Mouse (Mus musculus): ENCODE measurements around the gene Cdc42. TPM values are rescaled to one million over a fixed set of nuclear protein-coding genes. Genes with fewer than 3 reads are reported as not detected.

Cdc42 gene
- polyA plus RNA-seq, 1 experiment from 2014 or later: 529 TPM

GRCm38 (mm10) chr4:137388983-137389382, 31.5 kb upstream of the Cdc42 start:
- WGBS: 50% methylated on average over 6 of the region's 6 CpGs
- Histone ChIP-seq H3K4me2 (ENCODE audit: low read length) (peak overlapping the region; percentile 90), H3K27ac (replicated peaks in 1 of 2; ENCODE audit: control insufficient read depth in 1 of 2, insufficient read depth in 1 of 2, low read depth in 2 of 2, low read length in 2 of 2) (peak overlapping the region in 1 of 2 experiments; percentile 92; a peak in 2 of 4 replicates), H3K36me3 (ENCODE audit: control insufficient read depth, insufficient read depth, low read length) (no peaks in the 10 kb centered on the region), H3K9me3 (ENCODE audit: control insufficient read depth, low read length) (0 out of 2 replicates have a peak, but pooled peaks cover 3% of the 10 kb centered on the region), H3K4me3 (ENCODE audit: control insufficient read depth in 1 of 2, insufficient read depth in 1 of 2, low read depth in 1 of 2, low read length in 2 of 2) (peak overlapping the region; percentile 71 to 90), H3K9ac (ENCODE audit: low read length) (peak overlapping the region; percentile 85), H3K4me1 (ENCODE audit: control insufficient read depth in 2 of 2, insufficient read depth in 2 of 2, low read length in 2 of 2) (peaks cover 2 to 6% of the 10 kb centered on the region in 2 experiments; a peak in 3 of 4 replicates), H3K27me3 (ENCODE audit: control insufficient read depth, insufficient read depth, low read length) (no peaks in the 10 kb centered on the region)
- ATAC-seq (ENCODE audit: insufficient number of reproducible peaks, insufficient read depth, low FRiP score, low read depth): no peak

DNA sequence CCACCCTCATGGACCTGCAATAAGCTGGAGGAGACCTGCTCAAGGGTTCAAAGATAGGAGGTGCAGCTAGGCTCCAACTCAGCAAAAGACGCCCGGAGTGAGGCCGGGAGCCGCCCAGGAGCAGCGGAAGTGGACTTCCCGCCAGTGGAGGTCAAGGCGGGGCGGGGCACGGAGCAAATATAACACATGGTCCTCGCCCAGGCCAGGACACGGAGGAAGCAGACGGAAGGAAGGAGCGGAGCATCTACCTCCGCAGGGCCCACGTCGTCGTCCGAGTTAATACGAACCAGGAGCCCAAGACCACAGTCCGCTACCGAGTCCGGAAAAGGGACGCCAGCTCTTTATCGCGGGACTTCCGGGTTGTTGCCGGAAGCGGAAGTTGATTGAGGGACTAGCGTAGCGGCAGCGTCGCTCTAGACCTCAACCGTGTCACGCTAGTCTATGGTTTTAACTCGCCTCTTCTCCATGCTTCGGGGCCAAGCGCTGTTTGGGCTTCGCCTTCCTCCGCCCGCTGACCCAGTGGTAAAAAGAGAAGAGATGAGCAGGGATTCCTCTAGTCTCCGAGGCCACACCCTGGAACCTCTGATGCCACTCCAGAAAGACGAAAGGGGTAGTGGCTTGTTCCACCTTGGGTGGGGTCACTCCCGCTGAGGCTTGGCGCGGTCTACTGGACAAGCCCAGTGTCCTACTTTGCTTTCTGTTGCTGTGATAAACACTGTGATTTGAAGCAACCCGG, 30.7 kb upstream of the Cdc42 start:
- H3K27me3 ChIP-seq (ENCODE audit: control insufficient read depth, insufficient read depth, low read length): no peaks in the 10 kb centered on the region
- peaks cover 2 to 6% of the 10 kb centered on the region in 2 experiments; a peak in 3 of 4 replicates for H3K4me1 ChIP-seq (ENCODE audit: control insufficient read depth in 2 of 2, insufficient read depth in 2 of 2, low read length in 2 of 2)
- peak overlapping the region; percentile 90 for H3K4me2 ChIP-seq (ENCODE audit: low read length)
- peak overlapping the region; percentile 92 to 96 for H3K27ac ChIP-seq (replicated peaks in 1 of 2; ENCODE audit: control insufficient read depth in 1 of 2, insufficient read depth in 1 of 2, low read depth in 2 of 2, low read length in 2 of 2)
- no peaks in the 10 kb centered on the region for H3K36me3 ChIP-seq (ENCODE audit: control insufficient read depth, insufficient read depth, low read length)
- peak overlapping the region; percentile 71 to 90 for H3K4me3 ChIP-seq (ENCODE audit: control insufficient read depth in 1 of 2, insufficient read depth in 1 of 2, low read depth in 1 of 2, low read length in 2 of 2)
- WGBS: 2% methylated on average over 46 of the region's 46 CpGs
- H3K9ac ChIP-seq (ENCODE audit: low read length): peak overlapping the region; percentile 85
- H3K9me3 ChIP-seq (ENCODE audit: control insufficient read depth, low read length): 0 out of 2 replicates have a peak, but pooled peaks cover 3% of the 10 kb centered on the region
- peak; percentile 86 for ATAC-seq (ENCODE audit: insufficient number of reproducible peaks, insufficient read depth, low FRiP score, low read depth)

DNA sequence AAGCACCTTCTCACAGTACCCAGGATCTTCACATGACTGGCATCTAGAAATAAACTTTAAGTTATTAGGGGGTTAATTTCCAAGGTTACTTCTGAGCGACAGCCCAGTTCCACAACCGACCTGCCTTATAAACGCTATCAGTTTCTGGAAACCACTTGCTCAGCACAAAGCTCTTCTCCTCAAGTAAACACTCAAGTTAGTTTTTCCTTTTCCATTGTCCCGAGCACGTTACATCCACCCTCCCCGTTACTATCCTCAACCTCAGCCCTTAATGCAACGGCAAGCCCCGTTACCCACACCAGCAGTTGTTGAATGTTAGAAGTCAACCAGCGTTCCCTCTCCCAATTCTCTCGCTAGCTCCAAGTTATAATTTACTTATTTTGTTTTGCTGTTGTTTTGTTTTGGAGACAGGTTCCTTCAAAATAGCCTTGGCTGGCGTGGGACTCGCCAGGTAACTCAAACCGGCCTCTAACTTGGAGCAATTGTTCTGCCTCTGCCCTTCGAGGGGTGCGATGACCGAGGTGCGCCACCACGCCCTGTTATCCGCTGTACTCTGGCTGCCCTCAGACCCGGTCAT, 30.1 kb upstream of the Cdc42 start:
- peak overlapping the region; percentile 71 to 90 for H3K4me3 ChIP-seq (ENCODE audit: control insufficient read depth in 1 of 2, insufficient read depth in 1 of 2, low read depth in 1 of 2, low read length in 2 of 2)
- no peaks in the 10 kb centered on the region for H3K36me3 ChIP-seq (ENCODE audit: control insufficient read depth, insufficient read depth, low read length)
- no peak for ATAC-seq (ENCODE audit: insufficient number of reproducible peaks, insufficient read depth, low FRiP score, low read depth)
- WGBS: under 1% methylated on average over 20 of the region's 20 CpGs
- H3K4me1 ChIP-seq (ENCODE audit: control insufficient read depth in 2 of 2, insufficient read depth in 2 of 2, low read length in 2 of 2): peaks cover 2 to 6% of the 10 kb centered on the region in 2 experiments; a peak in 3 of 4 replicates
- no peaks in the 10 kb centered on the region for H3K27me3 ChIP-seq (ENCODE audit: control insufficient read depth, insufficient read depth, low read length)
- H3K4me2 ChIP-seq (ENCODE audit: low read length): peak overlapping the region; percentile 90
- H3K9me3 ChIP-seq (ENCODE audit: control insufficient read depth, low read length): 0 out of 2 replicates have a peak, but pooled peaks cover 3% of the 10 kb centered on the region
- peak overlapping the region; percentile 92 to 96 for H3K27ac ChIP-seq (replicated peaks in 1 of 2; ENCODE audit: control insufficient read depth in 1 of 2, insufficient read depth in 1 of 2, low read depth in 2 of 2, low read length in 2 of 2)
- H3K9ac ChIP-seq (ENCODE audit: low read length): peak overlapping the region; percentile 85

- peaks cover 2 to 8% of the 10 kb centered on the region in 2 experiments for H3K4me1 ChIP-seq (ENCODE audit: control insufficient read depth in 2 of 2, insufficient read depth in 2 of 2, low read length in 2 of 2)
- H3K27ac ChIP-seq (replicated peaks in 1 of 2; ENCODE audit: control insufficient read depth in 1 of 2, insufficient read depth in 1 of 2, low read depth in 2 of 2, low read length in 2 of 2): no peak overlapping the region
- peak overlapping the region; percentile 56 for H3K4me2 ChIP-seq (ENCODE audit: low read length)
- H3K9me3 ChIP-seq (ENCODE audit: control insufficient read depth, low read length): no peaks in the 10 kb centered on the region
- H3K27me3 ChIP-seq (ENCODE audit: control insufficient read depth, insufficient read depth, low read length): no peaks in the 10 kb centered on the region
- ATAC-seq (ENCODE audit: insufficient number of reproducible peaks, insufficient read depth, low FRiP score, low read depth): no peak
- peak overlapping the region; percentile 34; the same call in 1 of the 2 replicates for H3K9ac ChIP-seq (ENCODE audit: low read length)
- 37% methylated on average over 13 of the region's 16 CpGs for WGBS
- no peaks in the 10 kb centered on the region for H3K36me3 ChIP-seq (ENCODE audit: control insufficient read depth, insufficient read depth, low read length)
- no peak overlapping the region for H3K4me3 ChIP-seq (ENCODE audit: control insufficient read depth in 1 of 2, insufficient read depth in 1 of 2, low read depth in 1 of 2, low read length in 2 of 2)
These were observed 23.4 kb upstream of the Cdc42 start for GRCm38 (mm10) chr4:137380702-137381605.

DNA sequence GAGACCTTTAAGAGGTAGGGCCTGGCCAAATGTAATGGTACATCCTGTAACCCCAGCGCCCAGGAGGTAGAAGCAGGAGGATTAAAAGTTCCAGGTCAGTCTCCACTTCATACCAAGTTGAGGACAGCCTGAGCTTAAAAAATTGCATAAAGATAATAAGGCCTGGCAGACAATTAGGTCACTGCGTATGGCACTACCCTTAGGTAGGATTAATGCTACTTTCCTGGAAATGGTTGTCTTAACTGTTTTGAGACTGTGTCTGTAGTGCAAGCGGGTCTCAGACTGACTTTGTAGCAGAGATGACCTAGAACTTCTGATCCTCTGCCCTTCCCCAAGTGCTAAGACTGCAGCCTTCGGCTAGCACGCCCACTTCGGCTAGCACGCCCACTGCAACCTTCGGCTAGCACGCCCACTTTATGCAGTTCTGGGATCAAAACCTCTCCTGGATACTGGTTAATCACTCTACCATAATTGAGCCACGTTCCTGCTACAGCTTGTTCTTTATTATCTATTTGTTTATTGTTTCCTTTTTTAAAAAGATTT, 22.3 kb upstream of the Cdc42 start:
- no peak overlapping the region for H3K27ac ChIP-seq (replicated peaks in 1 of 2; ENCODE audit: control insufficient read depth in 1 of 2, insufficient read depth in 1 of 2, low read depth in 2 of 2, low read length in 2 of 2)
- H3K27me3 ChIP-seq (ENCODE audit: control insufficient read depth, insufficient read depth, low read length): no peaks in the 10 kb centered on the region
- H3K9ac ChIP-seq (ENCODE audit: low read length): no peak overlapping the region
- H3K4me3 ChIP-seq (ENCODE audit: control insufficient read depth in 1 of 2, insufficient read depth in 1 of 2, low read depth in 1 of 2, low read length in 2 of 2): no peak overlapping the region
- ATAC-seq (ENCODE audit: insufficient number of reproducible peaks, insufficient read depth, low FRiP score, low read depth): no peak
- H3K4me1 ChIP-seq (ENCODE audit: control insufficient read depth in 2 of 2, insufficient read depth in 2 of 2, low read length in 2 of 2): peaks cover 4 to 18% of the 10 kb centered on the region in 2 experiments
- 87% methylated on average over 10 of the region's 10 CpGs for WGBS
- no peaks in the 10 kb centered on the region for H3K9me3 ChIP-seq (ENCODE audit: control insufficient read depth, low read length)
- no peaks in the 10 kb centered on the region for H3K36me3 ChIP-seq (ENCODE audit: control insufficient read depth, insufficient read depth, low read length)
- H3K4me2 ChIP-seq (ENCODE audit: low read length): no peak overlapping the region

- Histone ChIP-seq H3K27me3 (ENCODE audit: control insufficient read depth, insufficient read depth, low read length) (no peaks in the 10 kb centered on the region), H3K9ac (ENCODE audit: low read length) (no peak overlapping the region), H3K4me1 (ENCODE audit: control insufficient read depth in 2 of 2, insufficient read depth in 2 of 2, low read length in 2 of 2) (peaks cover 4 to 18% of the 10 kb centered on the region in 2 experiments), H3K9me3 (ENCODE audit: control insufficient read depth, low read length) (no peaks in the 10 kb centered on the region), H3K36me3 (ENCODE audit: control insufficient read depth, insufficient read depth, low read length) (no peaks in the 10 kb centered on the region), H3K27ac (replicated peaks in 1 of 2; ENCODE audit: control insufficient read depth in 1 of 2, insufficient read depth in 1 of 2, low read depth in 2 of 2, low read length in 2 of 2) (no peak overlapping the region), H3K4me3 (ENCODE audit: control insufficient read depth in 1 of 2, insufficient read depth in 1 of 2, low read depth in 1 of 2, low read length in 2 of 2) (no peak overlapping the region), H3K4me2 (ENCODE audit: low read length) (no peak overlapping the region)
- no peak for ATAC-seq (ENCODE audit: insufficient number of reproducible peaks, insufficient read depth, low FRiP score, low read depth)
- 85% methylated on average over 3 of the region's 3 CpGs for WGBS
These were observed 21.6 kb upstream of the Cdc42 start for GRCm38 (mm10) chr4:137379085-137379484.
